Mouse (Mus musculus) heart, postnatal 36 days (tissue): ENCODE data around the gene Npas1. TPM values are rescaled to one million over a fixed set of nuclear protein-coding genes. Genes with fewer than 3 reads are reported as not detected.
A peak's percentile ranks its signal among the peaks of the same experiment; 100 is the strongest.

Experiments used
- DNase-seq, 2 experiments: peaks; one replicate each; pipeline ENCODE4 v3.0.0; 2021 to 2022
- intact Hi-C: fragments of 180-260 bp; cut with DNase I; formaldehyde crosslinking; loops from one replicate; pipeline ENCODE4 v1.15.1; 2025
- total RNA-seq, 2 experiments: library from RNA; stranded (reverse); gene quantifications; 2 replicates each; pipeline ENCODE4 v1.2.3; 2021

Npas1 gene
- total RNA-seq, 2 experiments from 2014 or later: not detected

- no peak for DNase-seq
- intact Hi-C loops: no loop called here
Measured at GRCm38 (mm10) chr7:16472116-16472709, 5.3 kb downstream of the Npas1 start.

GRCm38 (mm10) chr7:16471549-16471948 lies 6.0 kb downstream of the Npas1 start:
- intact Hi-C loops: no loop called here
- DNase-seq: no peak

DNA sequence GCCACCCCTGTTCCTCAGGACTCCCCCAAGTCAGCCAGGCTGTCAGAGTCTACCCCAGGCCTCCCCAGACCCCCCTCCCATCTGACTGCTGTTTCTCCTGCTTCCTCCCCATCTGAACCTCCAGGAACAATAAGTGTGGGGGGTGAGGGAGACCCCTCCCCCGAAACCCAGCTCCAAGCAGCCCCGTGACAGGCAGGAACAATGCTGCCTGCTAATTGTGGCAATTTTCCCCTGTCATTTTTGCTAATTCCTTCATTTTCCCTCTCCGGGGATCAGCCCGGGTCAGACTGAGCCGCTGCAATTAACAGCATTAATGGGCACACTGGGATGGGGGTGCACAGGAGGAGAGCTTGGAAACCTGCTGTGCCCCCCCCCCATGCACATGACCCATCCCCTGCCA lies 9.4 kb downstream of the Npas1 start:
- no peak for DNase-seq
- intact Hi-C loops: no loop called here

GRCm38 (mm10) chr7:16466565-16466964 lies 11.0 kb downstream of the Npas1 start:
- DNase-seq: no peak
- intact Hi-C loops: no loop called here

- no peak for DNase-seq
- intact Hi-C loops: loop anchor here (1.0 kb wide), 2 partner anchors 26 to 152 kb away; no protein-coding TSS in a partner anchor
Measured at GRCm38 (mm10) chr7:16465568-16465967, 12.0 kb downstream of the Npas1 start.

DNA sequence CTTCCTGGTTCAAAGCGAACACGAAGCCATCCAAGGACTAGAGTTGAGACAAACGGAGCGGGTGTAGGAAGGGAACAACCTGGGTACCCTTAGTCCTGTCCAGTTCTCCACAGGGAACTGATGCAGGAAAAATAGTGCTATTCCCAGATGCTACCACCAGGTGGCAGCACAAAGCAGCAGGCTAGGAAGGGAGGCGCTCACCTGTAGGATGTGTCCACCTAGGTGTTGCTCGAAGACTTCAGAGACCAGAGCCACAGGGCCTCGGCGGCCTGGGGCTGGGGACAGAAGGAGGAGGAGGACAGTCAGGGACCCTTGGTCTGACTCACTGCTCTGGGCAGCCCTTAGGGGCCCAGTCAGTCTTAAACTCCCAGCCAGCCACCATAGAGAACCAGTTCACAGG lies 12.4 kb downstream of the Npas1 start:
- peak; percentile 77 to 81 for DNase-seq
- intact Hi-C loops: loop anchor here (1.0 kb wide), 2 partner anchors 26 to 152 kb away; no protein-coding TSS in a partner anchor

DNA sequence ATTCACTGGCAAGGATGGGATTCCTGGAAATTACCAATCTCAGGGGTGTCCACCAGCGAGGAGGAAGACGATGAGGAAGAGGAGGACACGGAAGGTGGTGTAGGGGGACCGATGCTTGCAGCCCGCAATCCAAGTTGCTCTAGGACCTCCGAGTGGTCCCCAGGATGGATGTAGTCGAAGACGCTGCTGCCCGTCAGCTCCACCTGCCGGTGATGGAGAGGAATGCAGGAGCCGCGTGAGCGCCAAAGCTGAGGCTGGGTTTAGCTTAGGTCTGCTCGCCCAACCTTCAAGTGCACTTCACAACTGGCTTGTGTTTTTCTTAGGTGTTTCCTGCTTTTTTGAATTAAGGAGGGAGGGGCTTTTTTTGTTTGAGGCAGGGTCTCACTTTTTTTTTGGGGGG lies 14.3 kb downstream of the Npas1 start:
- peak; percentile 86 to 90 for DNase-seq
- intact Hi-C loops: no loop called here

DNA sequence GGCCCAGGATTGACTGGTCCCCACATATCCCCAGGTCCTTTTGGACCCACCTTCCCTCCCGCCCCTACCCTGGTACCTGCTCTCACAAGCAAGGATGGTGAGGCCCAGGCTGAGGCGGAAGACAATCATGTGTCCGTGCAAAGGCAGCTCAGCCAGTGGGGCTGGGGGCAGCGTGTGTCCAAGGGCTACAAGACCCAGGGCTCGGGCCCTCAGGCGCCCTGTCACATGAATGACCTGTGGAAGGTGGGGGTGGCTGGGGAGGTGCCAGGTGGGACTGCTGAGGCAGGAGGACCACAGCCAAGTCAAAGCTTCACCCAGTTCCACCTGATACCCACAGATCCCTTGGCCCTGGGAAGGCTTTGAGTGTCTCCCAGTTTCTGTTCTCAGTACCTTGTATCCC lies 15.8 kb downstream of the Npas1 start:
- no peak for DNase-seq
- intact Hi-C loops: loop anchor here (1.0 kb wide), 1 partner anchor 85 kb away; no protein-coding TSS in a partner anchor

DNA sequence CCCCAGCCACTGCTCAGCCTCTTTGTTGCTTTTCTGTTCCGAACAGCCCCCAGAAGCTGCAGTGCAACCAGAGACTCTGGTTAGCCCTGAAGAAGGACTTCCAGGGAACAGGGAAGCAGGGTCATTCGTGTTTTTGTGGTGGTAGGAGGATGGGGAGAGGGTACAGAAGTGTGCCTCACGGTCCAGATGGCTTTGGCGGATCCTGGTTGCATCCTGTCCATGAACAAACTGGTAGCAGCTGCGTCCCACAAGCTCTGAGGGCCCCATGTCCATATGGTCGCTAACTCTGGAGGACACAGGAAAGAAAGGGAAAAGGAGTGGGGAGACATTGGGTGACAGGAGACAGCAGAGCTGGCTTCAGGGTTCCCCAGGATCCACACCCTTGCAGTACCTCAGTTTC lies 16.4 kb downstream of the Npas1 start:
- DNase-seq: no peak
- intact Hi-C loops: no loop called here

GRCm38 (mm10) chr7:16460566-16460965 lies 17.0 kb downstream of the Npas1 start:
- DNase-seq: no peak
- intact Hi-C loops: no loop called here

- intact Hi-C loops: loop anchor here (10.0 kb wide), 1 partner anchor 161 kb away; no protein-coding TSS in a partner anchor
- no peak for DNase-seq
Measured at GRCm38 (mm10) chr7:16456289-16456688, 21.2 kb downstream of the Npas1 start.

- no peak for DNase-seq
- intact Hi-C loops: loop anchor here (10.0 kb wide), 1 partner anchor 160 kb away; no protein-coding TSS in a partner anchor
Measured at GRCm38 (mm10) chr7:16455016-16455415, 22.5 kb downstream of the Npas1 start.

GRCm38 (mm10) chr7:16453118-16453711 lies 24.3 kb downstream of the Npas1 start:
- DNase-seq: peak; percentile 40 to 50
- intact Hi-C loops: loop anchor here (10.0 kb wide), 1 partner anchor 158 kb away; no protein-coding TSS in a partner anchor

DNA sequence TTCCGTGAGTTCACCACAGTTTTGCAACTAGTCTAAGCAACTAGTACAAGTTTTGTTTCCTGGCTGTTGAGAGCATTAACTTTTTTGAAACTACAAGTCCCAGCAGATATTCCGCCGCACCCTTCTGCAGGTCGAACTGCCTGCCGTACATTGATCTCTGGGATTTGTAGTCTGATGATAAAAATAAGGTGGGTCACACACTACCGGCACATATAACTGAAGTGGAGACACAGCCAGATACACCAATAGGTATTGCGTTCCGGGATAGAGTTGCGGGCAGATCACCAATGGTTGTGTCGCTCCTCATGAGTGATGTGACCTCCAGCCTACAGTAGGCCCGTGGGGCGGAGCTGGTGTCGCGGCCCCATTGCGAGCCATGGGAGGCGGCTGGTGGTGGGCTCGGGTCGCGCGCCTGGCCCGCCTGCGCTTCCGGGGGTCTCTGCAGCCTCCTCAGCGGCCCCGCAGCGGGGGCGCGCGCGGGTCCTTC lies 24.9 kb downstream of the Npas1 start, which contains the start of gene Tmem160:
TSS of gene Tmem160 (plus strand) at position 193 of the 487 bp plus-strand sequence.
- peak; percentile 86 for DNase-seq
- intact Hi-C loops: loop anchor here (10.0 kb wide), 1 partner anchor 158 kb away; no protein-coding TSS in a partner anchor

DNA sequence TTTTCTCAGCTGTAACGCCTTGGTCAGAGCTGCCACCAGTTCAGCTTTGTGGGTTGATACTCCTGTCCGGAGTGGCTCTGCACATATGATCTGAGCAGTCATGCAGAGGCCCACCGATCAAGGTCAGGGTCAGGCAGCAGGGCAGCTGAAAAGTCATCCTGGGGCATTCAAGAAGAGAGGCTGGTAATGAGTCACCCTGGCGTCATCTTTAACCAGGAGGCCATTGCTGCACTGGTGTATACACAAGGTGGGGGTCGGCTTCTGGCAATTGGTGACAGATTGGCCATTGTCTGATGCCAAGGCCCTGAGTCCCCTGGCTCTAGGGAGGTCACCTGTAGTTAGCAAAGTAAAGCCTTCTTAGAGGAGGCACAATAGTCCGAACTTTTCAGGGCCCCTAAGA lies 25.9 kb downstream of the Npas1 start:
- intact Hi-C loops: loop anchor here (10.0 kb wide), 1 partner anchor 157 kb away; no protein-coding TSS in a partner anchor
- no peak for DNase-seq

- intact Hi-C loops: no loop called here
- DNase-seq: no peak
Measured at GRCm38 (mm10) chr7:16441241-16441640, 36.3 kb downstream of the Npas1 start.

- intact Hi-C loops: no loop called here
- DNase-seq: no peak
Measured at GRCm38 (mm10) chr7:16435088-16435487, 42.4 kb downstream of the Npas1 start.

GRCm38 (mm10) chr7:16433352-16433971 lies 44.1 kb downstream of the Npas1 start:
- intact Hi-C loops: no loop called here
- no peak for DNase-seq

GRCm38 (mm10) chr7:16426129-16426729 lies 51.3 kb downstream of the Npas1 start:
- intact Hi-C loops: loop anchor here (1.0 to 10.0 kb wide), 2 partner anchors 30 to 51 kb away; no protein-coding TSS in a partner anchor
- peak; percentile 86 to 89 for DNase-seq

- no peak for DNase-seq
- intact Hi-C loops: loop anchor here (1.0 to 10.0 kb wide), 2 partner anchors 29 to 51 kb away; no protein-coding TSS in a partner anchor
Measured at GRCm38 (mm10) chr7:16425721-16426120, 51.8 kb downstream of the Npas1 start.

DNA sequence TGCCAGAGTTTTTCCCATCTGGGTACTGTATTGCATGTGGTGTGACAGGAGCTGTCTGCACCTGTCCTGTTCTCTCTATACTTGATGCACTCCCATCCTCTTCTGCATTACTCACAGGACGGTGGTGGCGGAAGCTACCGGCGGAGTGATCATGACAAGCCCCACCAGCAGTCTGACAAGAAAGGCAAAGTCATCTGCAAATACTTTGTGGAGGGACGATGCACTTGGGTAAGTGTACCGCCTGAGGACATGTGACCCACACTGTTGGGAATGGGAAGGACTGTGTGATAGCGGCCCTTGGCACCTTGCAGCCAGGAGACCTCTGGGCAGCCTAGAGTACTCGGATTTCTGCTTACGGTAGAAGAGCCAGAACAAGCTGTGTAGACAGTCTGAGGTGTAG lies 53.8 kb downstream of the Npas1 start:
- no peak for DNase-seq
- intact Hi-C loops: loop anchor here (10.0 kb wide), 1 partner anchor 49 kb away; no protein-coding TSS in a partner anchor
